Mouse (Mus musculus) forebrain, embryonic 15.5 days (tissue): ENCODE measurements at regions not wholly inside any gene's neighbourhood (a gene's known extent, or its start where the extent isn't known, plus 50 kb on each side); places are given as distances from the start of the nearest gene placed in this dataset.
"Not testable (repeated sequence)": the region's sequence is repeated elsewhere in the genome, so short reads cannot be mapped to it uniquely, and the experiment has no call there.

Source experiments
- ATAC-seq: fragments of 200-750 bp; cut with Nextera tagmentation; replicated peaks from 2 replicates; pipeline ENCODE4 v1.8.0; 2017; ENCODE audit warnings: mild to moderate bottlenecking, moderate TSS enrichment, moderate library complexity
- H3K27ac ChIP-seq: fragments of 300-500 bp; sonication (generic); replicated peaks from 2 replicates; pipeline ENCODE4 v1.5.1; 2015; ENCODE audit warnings: mild to moderate bottlenecking, inconsistent platforms
- H3K27me3 ChIP-seq: fragments of 300-500 bp; sonication (generic); 2 replicates; pipeline ENCODE4 v1.6.1; 2015; ENCODE audit warnings: inconsistent platforms
- H3K36me3 ChIP-seq: fragments of 300-500 bp; sonication (generic); 2 replicates; pipeline ENCODE4 v1.6.1; 2015; ENCODE audit warnings: mild to moderate bottlenecking, inconsistent platforms
- H3K4me1 ChIP-seq: fragments of 300-500 bp; sonication (generic); 2 replicates; pipeline ENCODE4 v1.6.1; 2015; ENCODE audit warnings: inconsistent platforms
- H3K4me2 ChIP-seq: fragments of 300-500 bp; sonication (generic); replicated peaks from 2 replicates; pipeline ENCODE4 v1.6.1; 2015; ENCODE audit warnings: mild to moderate bottlenecking, inconsistent platforms
- H3K4me3 ChIP-seq: fragments of 300-500 bp; sonication (generic); 2 replicates; pipeline ENCODE4 v1.5.1; 2015; ENCODE audit warnings: mild to moderate bottlenecking, inconsistent platforms
- H3K9ac ChIP-seq: fragments of 300-500 bp; sonication (generic); replicated peaks from 2 replicates; pipeline ENCODE4 v1.6.1; 2015; ENCODE audit warnings: mild to moderate bottlenecking, inconsistent platforms
- H3K9me3 ChIP-seq: fragments of 300-500 bp; sonication (generic); 2 replicates; pipeline ENCODE4 v1.6.1; 2016; ENCODE audit warnings: inconsistent platforms
- WGBS: fragments of 180-500 bp; shearing (Covaris S2); methylation state at CpG from one replicate; pipeline ENCODE4 v1.1.7; 2015; ENCODE audit warnings: mixed read lengths; 5-methylcytosine and 5-hydroxymethylcytosine counted together

DNA sequence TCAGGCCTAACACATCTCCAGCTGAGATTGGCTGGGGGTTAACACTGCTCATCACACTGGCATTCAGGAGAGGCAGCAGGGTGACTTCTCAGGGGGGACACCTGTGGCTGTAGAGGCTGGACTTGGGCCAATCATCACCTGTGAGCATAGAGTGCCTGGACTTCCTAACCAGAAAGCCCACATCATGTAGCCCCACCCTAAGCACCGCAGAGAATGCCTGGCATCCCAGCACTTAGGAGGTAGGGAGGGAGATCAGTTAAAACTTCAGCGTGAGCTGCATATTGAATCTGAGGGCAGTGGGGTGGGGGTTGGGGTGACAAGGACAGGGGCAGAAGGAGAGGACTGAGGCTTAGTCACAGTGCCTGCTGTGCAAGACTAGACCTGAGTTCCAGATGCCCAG is 208.7 kb upstream of the Arid2 start:
- H3K27me3 ChIP-seq: no peaks in the 10 kb centered on the region
- no peaks in the 10 kb centered on the region for H3K9me3 ChIP-seq
- no peak for ATAC-seq
- no peak overlapping the region for H3K27ac ChIP-seq
- WGBS: 44% methylated on average over 2 of the region's 2 CpGs
- H3K4me3 ChIP-seq: no peak overlapping the region
- no peaks in the 10 kb centered on the region for H3K4me1 ChIP-seq
- no peak overlapping the region for H3K4me2 ChIP-seq
- H3K9ac ChIP-seq: no peak overlapping the region
- H3K36me3 ChIP-seq: no peaks in the 10 kb centered on the region

DNA sequence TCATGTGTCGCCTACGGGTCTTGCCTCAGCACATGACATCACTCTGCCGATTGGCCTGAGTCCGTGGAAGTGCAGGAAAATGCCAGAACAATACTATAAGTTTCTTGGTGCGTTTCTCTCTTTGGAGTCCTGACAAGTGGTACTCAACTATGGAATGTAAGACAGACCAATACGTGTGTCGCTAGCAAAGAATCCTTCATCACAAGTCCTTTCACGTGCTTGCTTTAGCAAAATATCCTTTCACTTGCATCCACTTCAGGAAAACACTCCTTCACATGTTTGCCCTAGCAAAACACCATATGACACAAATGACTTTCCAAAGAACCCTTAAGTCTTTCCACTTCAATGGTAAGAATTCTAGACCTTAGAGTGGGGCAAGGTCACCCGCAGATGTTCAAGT is 197.6 kb upstream of the Arid2 start:
- Histone ChIP-seq H3K9me3 (no peaks in the 10 kb centered on the region), H3K9ac (no peak overlapping the region), H3K27me3 (no peaks in the 10 kb centered on the region), H3K4me3 (no peak overlapping the region), H3K36me3 (no peaks in the 10 kb centered on the region), H3K4me1 (no peaks in the 10 kb centered on the region), H3K4me2 (no peak overlapping the region), H3K27ac (no peak overlapping the region)
- WGBS: 89% methylated on average over 9 of the region's 9 CpGs
- no peak for ATAC-seq

DNA sequence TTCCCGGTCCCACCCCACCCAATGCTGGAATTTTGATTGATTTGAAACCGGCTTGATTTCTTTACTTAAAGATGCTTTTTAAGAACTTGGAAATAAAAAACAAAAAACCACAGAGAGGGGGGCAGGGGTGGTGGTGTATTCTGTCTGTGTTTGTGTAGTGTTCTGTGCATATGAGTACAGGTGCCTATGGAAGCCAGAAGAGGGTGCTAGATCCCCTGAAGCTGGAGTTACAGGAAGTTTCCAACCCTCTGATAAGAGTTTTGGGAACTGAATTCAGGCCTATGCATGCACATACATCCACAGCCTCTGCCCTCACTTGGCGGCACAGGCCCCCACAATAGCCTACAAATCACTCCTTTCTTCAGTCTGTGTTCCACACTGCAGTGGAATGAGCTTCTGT is 190.9 kb upstream of the Arid2 start:
- Histone ChIP-seq H3K9me3 (no peaks in the 10 kb centered on the region), H3K4me2 (no peak overlapping the region), H3K4me1 (no peaks in the 10 kb centered on the region), H3K27me3 (no peaks in the 10 kb centered on the region), H3K27ac (no peak overlapping the region), H3K36me3 (no peaks in the 10 kb centered on the region), H3K4me3 (no peak overlapping the region), H3K9ac (no peak overlapping the region)
- no peak for ATAC-seq
- WGBS: 95% methylated on average over 3 of the region's 3 CpGs

DNA sequence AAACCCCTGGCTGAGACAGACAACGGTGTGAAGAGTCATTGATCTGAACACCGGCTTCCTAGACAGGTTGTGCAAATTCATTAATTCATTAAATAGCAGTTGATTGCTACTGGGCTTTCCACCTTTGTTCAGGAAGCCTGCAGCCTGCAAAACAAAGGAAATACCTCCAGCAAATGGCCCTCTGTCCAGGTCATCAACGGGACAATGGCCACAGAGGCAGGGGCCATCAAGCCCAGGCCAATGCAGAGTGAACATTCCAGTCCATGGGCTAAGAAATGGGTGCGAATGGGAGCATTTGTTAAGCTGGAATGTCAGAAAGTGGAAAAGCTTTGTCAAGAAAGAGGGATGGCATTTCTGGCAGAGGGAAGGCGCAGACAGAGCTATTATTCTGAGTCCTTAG is 188.5 kb upstream of the Arid2 start:
- no peaks in the 10 kb centered on the region for H3K4me1 ChIP-seq
- no peak overlapping the region for H3K9ac ChIP-seq
- no peaks in the 10 kb centered on the region for H3K36me3 ChIP-seq
- ATAC-seq: no peak
- no peaks in the 10 kb centered on the region for H3K27me3 ChIP-seq
- no peaks in the 10 kb centered on the region for H3K9me3 ChIP-seq
- 82% methylated on average over 5 of the region's 5 CpGs for WGBS
- no peak overlapping the region for H3K4me3 ChIP-seq
- no peak overlapping the region for H3K27ac ChIP-seq
- H3K4me2 ChIP-seq: no peak overlapping the region

DNA sequence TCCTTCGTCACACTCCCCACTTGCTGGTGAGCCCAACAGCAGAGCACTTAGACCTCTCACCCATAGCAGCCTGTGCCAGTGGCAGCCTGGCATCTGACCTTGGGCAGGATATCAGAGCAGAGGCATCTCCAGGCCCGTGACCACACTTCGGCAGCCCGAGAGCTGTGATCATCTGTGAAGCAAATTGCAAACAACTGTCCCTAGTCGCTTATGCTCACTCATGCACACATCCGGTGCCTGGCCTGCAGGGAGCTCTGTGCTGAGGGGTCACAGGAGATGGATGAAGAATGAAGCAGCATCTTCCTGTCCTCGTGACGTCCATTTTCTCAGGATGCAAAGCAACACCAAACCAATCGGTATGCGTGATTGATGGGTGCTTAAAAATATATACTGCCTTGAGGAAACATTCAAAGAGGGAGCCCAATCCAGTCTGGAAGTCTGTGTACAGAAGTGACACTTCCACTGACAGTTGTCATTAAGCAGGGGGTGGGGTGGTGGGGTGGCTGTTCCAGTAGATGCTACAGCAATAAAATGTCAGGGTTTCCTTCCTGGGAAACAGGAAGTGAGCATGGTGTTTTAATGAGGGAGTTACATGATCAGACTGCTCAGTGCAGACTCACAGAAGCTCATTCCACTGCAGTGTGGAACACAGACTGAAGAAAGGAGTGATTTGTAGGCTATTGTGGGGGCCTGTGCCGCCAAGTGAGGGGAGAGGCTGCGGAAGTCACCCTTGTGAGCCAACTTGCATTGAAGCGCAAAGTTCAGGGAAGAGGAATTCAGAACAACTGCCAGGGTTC is 187.3 kb upstream of the Arid2 start:
- not testable (repeated sequence) for H3K4me2 ChIP-seq, ATAC-seq, H3K4me1 ChIP-seq, H3K27ac ChIP-seq, H3K36me3 ChIP-seq, H3K27me3 ChIP-seq, H3K4me3 ChIP-seq, H3K9ac ChIP-seq, H3K9me3 ChIP-seq
- WGBS: 88% methylated on average over 13 of the region's 13 CpGs

DNA sequence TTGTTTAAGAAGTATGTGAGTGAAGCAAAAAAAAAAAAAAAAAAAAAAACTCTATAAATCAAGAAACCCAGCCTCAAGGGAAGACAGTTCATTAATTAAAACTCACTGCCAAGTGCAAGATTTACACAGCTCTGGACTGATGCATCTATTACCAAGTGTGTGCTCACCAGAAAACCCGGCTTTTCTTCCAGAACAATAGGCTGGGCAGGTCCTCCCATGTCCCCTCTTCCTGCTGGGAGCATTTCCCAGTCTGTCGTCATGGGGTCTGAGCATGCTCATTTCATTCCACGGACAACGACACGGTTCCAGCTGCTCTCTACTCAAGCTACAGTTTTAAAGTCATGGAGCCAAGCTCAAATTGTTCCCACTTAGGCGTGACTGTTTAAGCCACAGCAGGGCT is 183.6 kb upstream of the Arid2 start:
- Histone ChIP-seq H3K27me3 (no peaks in the 10 kb centered on the region), H3K27ac (no peak overlapping the region), H3K4me2 (no peak overlapping the region), H3K4me1 (no peaks in the 10 kb centered on the region), H3K4me3 (no peak overlapping the region), H3K36me3 (no peaks in the 10 kb centered on the region), H3K9me3 (no peaks in the 10 kb centered on the region), H3K9ac (no peak overlapping the region)
- WGBS: 21% methylated on average over 6 of the region's 6 CpGs
- ATAC-seq: peak; percentile 76

DNA sequence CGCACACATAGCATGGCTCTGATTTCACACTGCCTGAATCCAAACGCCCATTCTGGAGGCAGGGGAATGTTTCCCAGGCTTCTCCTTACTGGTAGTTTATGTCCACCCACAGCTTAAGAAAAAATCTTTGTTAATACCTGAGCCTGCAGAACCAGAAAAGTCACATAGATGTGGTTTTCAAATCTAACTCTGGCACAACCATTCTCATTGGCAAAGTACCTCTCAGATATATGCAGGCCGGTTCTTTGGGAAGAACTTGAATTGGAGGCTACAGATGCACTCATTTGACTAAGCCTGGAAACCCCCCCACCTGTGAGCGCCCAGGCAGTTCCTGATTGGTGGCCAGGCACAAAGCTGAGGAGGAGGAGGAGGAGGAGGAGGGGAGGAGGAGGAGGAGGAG is 179.8 kb upstream of the Arid2 start:
- ATAC-seq: no peak
- Histone ChIP-seq H3K27me3 (no peaks in the 10 kb centered on the region), H3K27ac (no peak overlapping the region)

DNA sequence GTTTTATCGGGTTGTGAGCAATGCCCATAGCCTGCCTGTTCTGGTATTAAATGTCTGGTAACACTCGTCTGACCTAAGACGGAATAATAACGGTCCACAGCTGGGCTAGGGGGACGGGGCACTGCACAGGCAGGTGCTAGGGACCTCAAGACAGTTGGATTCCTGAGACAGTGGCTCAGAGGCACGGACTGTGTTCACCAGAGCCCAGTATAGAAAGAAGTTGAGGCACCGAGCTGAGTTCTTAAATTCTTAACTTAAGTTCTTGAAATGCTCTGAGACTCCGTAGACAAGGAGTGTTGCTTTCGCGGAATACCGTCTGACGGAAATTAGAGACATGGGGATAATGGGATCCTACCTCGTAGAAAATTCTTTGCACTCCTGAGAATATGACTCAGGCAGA is 174.2 kb upstream of the Arid2 start:
- Histone ChIP-seq H3K4me3 (no peak overlapping the region), H3K4me2 (no peak overlapping the region), H3K27ac (no peak overlapping the region), H3K36me3 (no peaks in the 10 kb centered on the region), H3K9me3 (no peaks in the 10 kb centered on the region), H3K9ac (no peak overlapping the region), H3K4me1 (0 out of 2 replicates have a peak, but pooled peaks cover 3% of the 10 kb centered on the region), H3K27me3 (no peaks in the 10 kb centered on the region)
- ATAC-seq: no peak
- 93% methylated on average over 13 of the region's 13 CpGs for WGBS

More for the DNA sequence above, 179.8 kb upstream of the Arid2 start:
- no peak overlapping the region for H3K9ac ChIP-seq
- H3K4me2 ChIP-seq: no peak overlapping the region
- H3K4me1 ChIP-seq: no peaks in the 10 kb centered on the region
- no peak overlapping the region for H3K4me3 ChIP-seq
- no peaks in the 10 kb centered on the region for H3K9me3 ChIP-seq
- no peaks in the 10 kb centered on the region for H3K36me3 ChIP-seq
- WGBS: 62% methylated on average over 4 of the region's 4 CpGs

DNA sequence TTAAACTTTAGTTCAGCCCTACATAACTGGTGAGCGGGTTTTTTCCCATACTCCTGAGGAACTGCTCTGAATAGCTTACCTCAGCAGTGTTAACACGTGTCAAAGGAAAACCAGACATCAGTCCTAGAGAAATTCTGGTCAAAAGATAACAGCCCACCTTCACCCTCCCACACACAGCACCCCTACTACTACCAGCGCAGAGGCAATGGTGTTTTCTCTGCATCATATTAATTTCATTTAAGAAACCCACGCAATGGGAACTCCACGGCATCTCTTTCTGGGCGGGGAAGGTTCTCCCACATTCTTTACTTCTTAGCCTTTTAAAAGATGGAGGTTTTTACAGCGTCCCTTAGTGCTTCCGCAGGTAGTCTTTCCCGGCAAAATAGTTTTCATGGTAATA is 172.7 kb upstream of the Arid2 start:
- ATAC-seq: no peak
- 0 out of 2 replicates have a peak, but pooled peaks cover 3% of the 10 kb centered on the region for H3K4me1 ChIP-seq
- WGBS: 77% methylated on average over 9 of the region's 9 CpGs
- H3K4me3 ChIP-seq: no peak overlapping the region
- H3K9ac ChIP-seq: no peak overlapping the region
- no peak overlapping the region for H3K27ac ChIP-seq
- H3K9me3 ChIP-seq: no peaks in the 10 kb centered on the region
- H3K4me2 ChIP-seq: no peak overlapping the region
- no peaks in the 10 kb centered on the region for H3K36me3 ChIP-seq
- no peaks in the 10 kb centered on the region for H3K27me3 ChIP-seq

DNA sequence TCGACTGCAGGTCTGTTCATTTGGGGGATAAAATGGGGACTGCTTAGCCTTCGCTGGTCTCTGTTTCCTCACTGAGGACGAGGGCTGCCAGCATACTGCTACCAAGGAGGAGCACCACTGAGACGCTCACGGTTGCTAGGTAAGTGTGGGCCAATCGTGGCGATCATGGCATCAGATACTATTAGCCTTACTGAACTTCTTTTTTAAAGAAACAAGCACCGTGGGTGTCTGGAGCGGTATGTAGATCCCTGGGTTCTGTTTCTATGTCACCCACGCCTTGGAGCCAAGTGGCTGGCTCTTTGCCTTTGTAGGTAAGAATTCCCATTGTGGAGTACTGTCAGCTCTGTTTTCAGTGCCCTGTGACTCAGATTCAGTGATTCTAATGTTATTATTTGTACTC is 172.1 kb upstream of the Arid2 start:
- no peaks in the 10 kb centered on the region for H3K27me3 ChIP-seq
- no peak overlapping the region for H3K27ac ChIP-seq
- ATAC-seq: no peak
- no peaks in the 10 kb centered on the region for H3K36me3 ChIP-seq
- H3K9ac ChIP-seq: no peak overlapping the region
- H3K4me2 ChIP-seq: no peak overlapping the region
- H3K9me3 ChIP-seq: no peaks in the 10 kb centered on the region
- 0 out of 2 replicates have a peak, but pooled peaks cover 3% of the 10 kb centered on the region for H3K4me1 ChIP-seq
- WGBS: 50% methylated on average over 10 of the region's 10 CpGs
- H3K4me3 ChIP-seq: no peak overlapping the region

DNA sequence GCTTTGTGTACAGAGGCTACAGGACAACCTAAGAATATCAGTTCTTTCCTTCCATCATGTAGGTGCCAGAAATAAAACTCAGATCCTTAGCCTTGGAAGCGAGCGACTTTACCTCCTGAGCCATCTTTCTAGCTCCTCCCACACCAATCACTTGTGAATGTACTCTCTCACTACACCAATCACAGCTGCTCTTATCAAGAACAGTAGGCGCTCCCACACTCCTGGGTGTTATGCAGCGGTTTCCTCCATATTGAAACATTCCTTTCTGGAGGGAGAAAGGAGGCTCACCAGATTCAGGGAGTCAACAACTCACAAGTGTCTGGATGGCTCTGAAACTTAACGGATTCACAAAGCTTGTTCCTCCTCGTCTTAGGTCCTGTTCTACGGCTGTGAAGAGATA is 168.1 kb upstream of the Arid2 start:
- Histone ChIP-seq H3K4me1 (0 out of 2 replicates have a peak, but pooled peaks cover 3% of the 10 kb centered on the region), H3K27me3 (no peaks in the 10 kb centered on the region), H3K27ac (no peak overlapping the region), H3K4me3 (no peak overlapping the region), H3K36me3 (no peaks in the 10 kb centered on the region), H3K9ac (no peak overlapping the region), H3K9me3 (no peaks in the 10 kb centered on the region), H3K4me2 (no peak overlapping the region)
- ATAC-seq: no peak
- WGBS: 93% methylated on average over 7 of the region's 7 CpGs

DNA sequence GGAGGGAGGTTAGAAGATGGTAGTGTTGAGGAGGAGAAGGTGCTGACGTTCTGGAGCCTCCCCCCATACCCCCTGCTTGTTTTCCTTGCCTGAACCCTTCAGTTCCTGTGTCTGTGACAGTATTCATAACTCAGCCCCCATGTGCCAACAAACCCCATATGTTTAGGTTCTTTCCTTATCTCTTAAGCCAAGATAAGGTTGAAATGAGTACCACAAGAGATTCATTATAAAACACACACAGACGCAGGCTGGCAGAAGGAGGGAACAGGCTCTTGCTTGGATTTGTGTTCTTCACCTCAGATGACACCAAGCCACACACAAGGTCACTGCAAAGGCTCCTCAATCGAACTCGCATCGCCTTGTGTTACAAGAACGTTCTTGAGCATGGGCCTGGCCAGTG is 162.9 kb upstream of the Arid2 start:
- ATAC-seq: no peak
- H3K4me1 ChIP-seq: no peaks in the 10 kb centered on the region
- WGBS: 79% methylated on average over 6 of the region's 6 CpGs
- no peak overlapping the region for H3K27ac ChIP-seq
- no peak overlapping the region for H3K4me3 ChIP-seq
- no peaks in the 10 kb centered on the region for H3K36me3 ChIP-seq
- H3K9me3 ChIP-seq: no peaks in the 10 kb centered on the region
- no peaks in the 10 kb centered on the region for H3K27me3 ChIP-seq
- H3K4me2 ChIP-seq: no peak overlapping the region
- no peak overlapping the region for H3K9ac ChIP-seq

DNA sequence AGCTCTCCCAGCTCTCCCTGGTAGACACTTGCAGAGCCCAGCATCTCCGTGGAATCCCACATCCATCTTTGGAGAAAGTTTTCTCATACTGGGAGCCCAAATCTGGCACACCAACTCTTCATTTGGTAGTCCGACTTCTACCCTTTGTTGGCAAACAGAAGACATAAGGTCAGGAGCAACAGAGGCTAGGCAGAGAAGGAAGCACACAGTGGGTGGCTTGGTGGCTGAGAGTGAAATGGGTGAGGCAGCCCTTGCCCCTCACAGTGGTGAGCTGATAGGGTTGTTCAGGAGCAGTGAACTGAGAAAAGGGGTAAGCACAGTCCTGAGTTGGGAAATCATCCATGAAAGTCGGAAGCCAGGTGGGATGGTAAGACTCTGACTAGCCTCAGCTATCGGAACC is 157.6 kb upstream of the Arid2 start:
- H3K36me3 ChIP-seq: no peaks in the 10 kb centered on the region

More for the DNA sequence above, 157.6 kb upstream of the Arid2 start:
- no peaks in the 10 kb centered on the region for H3K27me3 ChIP-seq
- H3K4me1 ChIP-seq: peaks cover 9% of the 10 kb centered on the region
- no peak for ATAC-seq
- no peak overlapping the region for H3K27ac ChIP-seq
- H3K4me3 ChIP-seq: no peak overlapping the region
- no peaks in the 10 kb centered on the region for H3K9me3 ChIP-seq
- no peak overlapping the region for H3K4me2 ChIP-seq
- WGBS: 87% methylated on average over 4 of the region's 4 CpGs
- H3K9ac ChIP-seq: no peak overlapping the region
